Mouse (Mus musculus) liver, embryonic 14.5 days (tissue): ENCODE results near the gene Stambp. TPM values are rescaled to one million over a fixed set of nuclear protein-coding genes. Genes with fewer than 3 reads are reported as not detected.

Experiments
- ATAC-seq: fragments of 200-750 bp; cut with Nextera tagmentation; 2 replicates; pipeline ENCODE4 v1.8.0; 2017; ENCODE audit warnings: moderate number of reproducible peaks, mild to moderate bottlenecking, moderate library complexity; ENCODE audit not compliant: insufficient read depth
- DNase-seq, 3 experiments: peaks; one replicate each; pipeline ENCODE4 v3.0.0-alpha.2; 2012 to 2013; ENCODE audit warnings: low read depth in 3 of 3, low spot score in 3 of 3
- H3K27ac ChIP-seq: fragments of 300-500 bp; sonication (generic); 2 replicates; pipeline ENCODE4 v1.5.1; 2014; ENCODE audit warnings: moderate library complexity, mild to moderate bottlenecking, control low read depth, inconsistent platforms
- H3K27me3 ChIP-seq: fragments of 300-500 bp; sonication (generic); 2 replicates; pipeline ENCODE4 v1.6.1; 2014; ENCODE audit warnings: mild to moderate bottlenecking, low read length, moderate library complexity; ENCODE audit not compliant: control insufficient read depth, insufficient read depth
- H3K36me3 ChIP-seq: fragments of 300-500 bp; sonication (generic); replicated peaks from 2 replicates; pipeline ENCODE4 v1.6.1; 2014; ENCODE audit warnings: low read depth; ENCODE audit not compliant: control insufficient read depth, insufficient read depth
- H3K4me1 ChIP-seq, 2 experiments: fragments of 200-500 bp in 1 of 2; fragments of 300-500 bp in 1 of 2; sonication (generic) in 1 of 2; replicated peaks; 2 replicates each; pipeline ENCODE4 v1.6.1; 2012 to 2014; ENCODE audit warnings: antibody characterized with exemption in 1 of 2, inconsistent platforms in 1 of 2, low read length in 1 of 2; ENCODE audit not compliant: control insufficient read depth in 2 of 2, insufficient read depth in 2 of 2
- H3K4me2 ChIP-seq: fragments of 300-500 bp; sonication (generic); 2 replicates; pipeline ENCODE4 v1.6.1; 2014; ENCODE audit warnings: low read depth, mild to moderate bottlenecking, control low read depth, moderate library complexity
- H3K4me3 ChIP-seq, 2 experiments: fragments of 200-500 bp in 1 of 2; fragments of 300-500 bp in 1 of 2; sonication (generic) in 1 of 2; 2 replicates each; pipeline ENCODE4 v1.5.1; 2012 to 2014; ENCODE audit warnings: low read depth in 2 of 2, low read length in 2 of 2, mild to moderate bottlenecking in 2 of 2, control low read depth in 1 of 2, inconsistent platforms in 1 of 2, moderate library complexity in 1 of 2; ENCODE audit not compliant: insufficient read depth in 1 of 2
- H3K9ac ChIP-seq: fragments of 300-500 bp; sonication (generic); replicated peaks from 2 replicates; pipeline ENCODE4 v1.6.1; 2014; ENCODE audit warnings: mild to moderate bottlenecking, control low read depth, moderate library complexity
- H3K9me3 ChIP-seq: fragments of 300-500 bp; sonication (generic); 2 replicates; pipeline ENCODE4 v1.6.1; 2016; ENCODE audit warnings: low read length, mixed read lengths; ENCODE audit not compliant: control insufficient read depth
- CTCF ChIP-seq: IDR thresholded peaks from 2 replicates; pipeline ENCODE4 v1.5.1; 2016; ENCODE audit warnings: antibody characterized with exemption, low read depth, control low read depth
- EP300 ChIP-seq: IDR thresholded peaks from 2 replicates; pipeline ENCODE4 v1.6.1; 2016; ENCODE audit warnings: antibody characterized with exemption, low read depth
- WGBS: fragments of 180-500 bp; shearing (Covaris S2); extraction: QIAGEN DNeasy Blood & Tissue Kit; methylation state at CpG from one replicate; pipeline ENCODE4 v1.1.7; 2014; ENCODE audit not compliant: insufficient replicate concordance; 5-methylcytosine and 5-hydroxymethylcytosine counted together
- polyA plus RNA-seq, 2 experiments: library from polyadenylated mRNA; depleted of rRNA in 1 of 2; stranded (reverse) in 1 of 2; unstranded in 1 of 2; fragments of >200 nt; fragmentation: Nextera tagmentation in 1 of 2; extraction: Ambion mirVana in 1 of 2; gene quantifications; 2 replicates each; pipeline versions ENCODE4 v1.2.1 to v1.2.3; 2012 to 2014

Stambp gene
- polyA plus RNA-seq, 2 experiments = 6.2 to 9.9 TPM

- no peak for TF ChIP-seq CTCF
- TF ChIP-seq EP300 = no peak
- Histone ChIP-seq H3K4me2 (no peak overlapping the region), H3K36me3 (no peaks in the 10 kb centered on the region), H3K4me1 (peaks cover 0 to 3% of the 10 kb centered on the region in 2 experiments; a peak in 1 of 4 replicates), H3K27me3 (no peaks in the 10 kb centered on the region), H3K9me3 (peaks cover 2% of the 10 kb centered on the region; the same call in 1 of the 2 replicates), H3K27ac (no peak overlapping the region), H3K4me3 (no peak overlapping the region), H3K9ac (no peak overlapping the region)
- 88% methylated on average over 10 of the region's 10 CpGs for WGBS
- DNase-seq (no peak), ATAC-seq (no peak)
Observed at GRCm38 (mm10) chr6:83499078-83499477, 73.5 kb downstream of the Stambp start.

DNA sequence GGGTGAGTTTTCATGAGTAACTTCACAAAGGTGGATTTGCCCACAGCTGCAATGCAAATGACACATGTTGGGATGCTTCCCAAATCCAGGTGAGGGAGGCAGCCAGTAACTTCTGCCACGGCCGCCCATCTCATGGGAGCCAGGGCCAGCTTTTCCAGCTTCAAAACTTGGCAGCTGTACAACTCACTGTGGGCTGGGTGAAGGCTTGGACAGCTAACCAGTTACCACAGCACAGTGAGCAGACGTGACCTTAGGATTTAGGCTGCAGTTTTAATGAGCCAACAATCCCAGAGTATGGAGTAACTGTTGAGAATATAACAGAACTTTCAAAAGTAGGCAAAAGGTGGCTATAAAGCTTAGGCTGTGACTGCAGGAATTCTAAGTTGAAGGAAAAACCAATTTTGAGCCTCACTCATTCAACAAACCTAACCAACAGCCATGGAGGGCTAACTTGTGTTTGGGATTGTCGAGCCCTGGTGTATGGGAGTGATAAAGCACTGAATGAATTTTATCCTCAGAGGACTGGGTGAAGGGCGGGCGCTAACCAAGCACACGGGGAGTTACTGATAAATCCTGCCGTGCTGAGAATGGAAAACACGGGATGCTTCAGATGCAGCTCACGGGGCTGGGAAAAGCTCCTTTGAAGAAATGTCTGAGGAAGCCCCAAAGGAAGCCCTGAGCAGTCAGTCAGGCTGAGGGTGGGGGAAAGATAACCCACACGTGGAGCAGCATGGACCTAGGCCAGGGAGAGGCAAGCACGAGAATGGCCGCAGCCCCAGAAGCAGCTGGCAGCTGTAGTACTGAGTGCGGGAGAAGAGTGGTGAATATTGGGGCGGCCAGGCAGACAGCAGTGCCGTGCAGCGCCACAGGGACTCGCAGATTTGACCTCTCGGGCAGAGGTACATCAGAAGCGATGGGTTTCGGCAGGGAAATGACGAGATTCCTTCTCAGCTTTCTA, 75.5 kb downstream of the Stambp start:
- H3K27me3 ChIP-seq = no peaks in the 10 kb centered on the region
- no peak overlapping the region for H3K4me2 ChIP-seq
- no peaks in the 10 kb centered on the region for H3K36me3 ChIP-seq
- 64% methylated on average over 22 of the region's 22 CpGs for WGBS
- H3K9me3 ChIP-seq = peaks cover 2% of the 10 kb centered on the region; the same call in 1 of the 2 replicates
- no peak for TF ChIP-seq CTCF
- TF ChIP-seq EP300 = no peak
- H3K9ac ChIP-seq = no peak overlapping the region; the same call in 1 of the 2 replicates
- DNase-seq (no peak), ATAC-seq (no peak)
- no peak overlapping the region for H3K27ac ChIP-seq
- H3K4me1 ChIP-seq = 0 out of 4 replicates have a peak, but pooled peaks cover 0 to 3% of the 10 kb centered on the region in 2 experiments
- H3K4me3 ChIP-seq = no peak overlapping the region

- H3K4me3 ChIP-seq = no peak overlapping the region
- no peak overlapping the region for H3K9ac ChIP-seq
- H3K4me1 ChIP-seq = 0 out of 4 replicates have a peak, but pooled peaks cover 0 to 3% of the 10 kb centered on the region in 2 experiments
- no peaks in the 10 kb centered on the region for H3K36me3 ChIP-seq
- DNase-seq (no peak), ATAC-seq (no peak)
- no peak overlapping the region for H3K27ac ChIP-seq
- H3K27me3 ChIP-seq = no peaks in the 10 kb centered on the region
- 79% methylated on average over 9 of the region's 9 CpGs for WGBS
- peaks cover 2% of the 10 kb centered on the region; the same call in 1 of the 2 replicates for H3K9me3 ChIP-seq
- TF ChIP-seq CTCF = no peak
- no peak for TF ChIP-seq EP300
- no peak overlapping the region for H3K4me2 ChIP-seq
Observed at GRCm38 (mm10) chr6:83496009-83496752, 76.3 kb downstream of the Stambp start.

Other genes with a start within 250 kb of the Stambp start
- 28.5 and 44.4 TPM in 2 replicates for gene Mthfd2, start 246.8 kb downstream of the Stambp start, polyA plus RNA-seq (2012; rRNA removed)
- gene Mthfd2, start 246.8 kb downstream of the Stambp start, polyA plus RNA-seq (2014; fragmentation: Nextera tagmentation; extraction: Ambion mirVana) = 66.0 and 67.7 TPM in 2 replicates
- gene Mob1a, start 246.7 kb downstream of the Stambp start, polyA plus RNA-seq (2012; rRNA removed) = 19.0 and 25.2 TPM in 2 replicates
- 39.4 and 43.3 TPM in 2 replicates for gene Mob1a, start 246.7 kb downstream of the Stambp start, polyA plus RNA-seq (2014; fragmentation: Nextera tagmentation; extraction: Ambion mirVana)
- 28.8 and 92.1 TPM in 2 replicates for gene Bola3, start 223.6 kb downstream of the Stambp start, polyA plus RNA-seq (2012; rRNA removed)
- gene Bola3, start 223.6 kb downstream of the Stambp start, polyA plus RNA-seq (2014; fragmentation: Nextera tagmentation; extraction: Ambion mirVana) = 342 and 357 TPM in 2 replicates
- 3.0 and 3.1 TPM in 2 replicates for gene Tet3, start 113.6 kb downstream of the Stambp start, polyA plus RNA-seq (2012; rRNA removed)
- 7.7 and 8.3 TPM in 2 replicates for gene Tet3, start 113.6 kb downstream of the Stambp start, polyA plus RNA-seq (2014; fragmentation: Nextera tagmentation; extraction: Ambion mirVana)
- gene Dguok, start 65.8 kb downstream of the Stambp start, polyA plus RNA-seq (2012; rRNA removed) = 14.6 and 16.8 TPM in 2 replicates
- 21.6 and 27.2 TPM in 2 replicates for gene Dguok, start 65.8 kb downstream of the Stambp start, polyA plus RNA-seq (2014; fragmentation: Nextera tagmentation; extraction: Ambion mirVana)
- 2.3 and 2.7 TPM in 2 replicates for gene Actg2, start 36.5 kb downstream of the Stambp start, polyA plus RNA-seq (2012; rRNA removed)
- 1.4 and 2.4 TPM in 2 replicates for gene Actg2, start 36.5 kb downstream of the Stambp start, polyA plus RNA-seq (2014; fragmentation: Nextera tagmentation; extraction: Ambion mirVana)
- gene Clec4f, start 83.5 kb upstream of the Stambp start, polyA plus RNA-seq (2012; rRNA removed) = 3.3 and 3.9 TPM in 2 replicates
- gene Clec4f, start 83.5 kb upstream of the Stambp start, polyA plus RNA-seq (2014; fragmentation: Nextera tagmentation; extraction: Ambion mirVana) = 4.1 and 5.3 TPM in 2 replicates
- 0.08 and 0.17 TPM in 2 replicates for gene Cd207, start 105.1 kb upstream of the Stambp start, polyA plus RNA-seq (2012; rRNA removed)
- gene Cd207, start 105.1 kb upstream of the Stambp start, polyA plus RNA-seq (2014; fragmentation: Nextera tagmentation; extraction: Ambion mirVana) = 0.33 and 0.53 TPM in 2 replicates
- gene Vax2, start 138.5 kb upstream of the Stambp start, polyA plus RNA-seq (2012; rRNA removed) = not detected in 2 replicates
- not detected in 2 replicates for gene Vax2, start 138.5 kb upstream of the Stambp start, polyA plus RNA-seq (2014; fragmentation: Nextera tagmentation; extraction: Ambion mirVana)
- gene Atp6v1b1, start 170.3 kb upstream of the Stambp start, polyA plus RNA-seq (2012; rRNA removed) = 0.02 TPM in 1 of 2 replicates, not detected in the other
- not detected in 2 replicates for gene Atp6v1b1, start 170.3 kb upstream of the Stambp start, polyA plus RNA-seq (2014; fragmentation: Nextera tagmentation; extraction: Ambion mirVana)
- not detected in 2 replicates for gene Ankrd53, start 189.9 kb upstream of the Stambp start, polyA plus RNA-seq (2012; rRNA removed)
- 0.08 TPM in 1 of 2 replicates, not detected in the other for gene Ankrd53, start 189.9 kb upstream of the Stambp start, polyA plus RNA-seq (2014; fragmentation: Nextera tagmentation; extraction: Ambion mirVana)
- 21.6 and 26.5 TPM in 2 replicates for gene Tex261, start 203.1 kb upstream of the Stambp start, polyA plus RNA-seq (2012; rRNA removed)
- gene Tex261, start 203.1 kb upstream of the Stambp start, polyA plus RNA-seq (2014; fragmentation: Nextera tagmentation; extraction: Ambion mirVana) = 42.6 and 44.2 TPM in 2 replicates
- gene Nagk, start 222.3 kb upstream of the Stambp start, polyA plus RNA-seq (2012; rRNA removed) = 5.4 and 6.0 TPM in 2 replicates
- gene Nagk, start 222.3 kb upstream of the Stambp start, polyA plus RNA-seq (2014; fragmentation: Nextera tagmentation; extraction: Ambion mirVana) = 13.9 and 15.6 TPM in 2 replicates